Mouse (Mus musculus) embryonic facial prominence, embryonic 14.5 days (tissue): ENCODE results near the gene Sept9. TPM values are rescaled to one million over a fixed set of nuclear protein-coding genes. Genes with fewer than 3 reads are reported as not detected.
A peak's percentile ranks its signal among the peaks of the same experiment; 100 is the strongest.

Source experiments
- ATAC-seq: fragments of 200-750 bp; cut with Nextera tagmentation; 2 replicates; pipeline ENCODE4 v1.8.0; 2017; ENCODE audit warnings: low read depth, moderate number of reproducible peaks, moderate TSS enrichment
- DNase-seq: peaks from one replicate; pipeline ENCODE4 v3.0.0-alpha.2; 2015; ENCODE audit warnings: low spot score
- H3K27ac ChIP-seq: fragments of 300-500 bp; sonication (generic); replicated peaks from 2 replicates; pipeline ENCODE4 v1.5.1; 2014; ENCODE audit warnings: low read depth, mild to moderate bottlenecking, low read length, moderate library complexity
- H3K27me3 ChIP-seq: fragments of 300-500 bp; sonication (generic); replicated peaks from 2 replicates; pipeline ENCODE4 v1.6.1; 2014; ENCODE audit warnings: low read length; ENCODE audit not compliant: control insufficient read depth, insufficient read depth
- H3K36me3 ChIP-seq: fragments of 300-500 bp; sonication (generic); 2 replicates; pipeline ENCODE4 v1.6.1; 2014; ENCODE audit warnings: low read length, mixed read lengths; ENCODE audit not compliant: control insufficient read depth, insufficient read depth
- H3K4me1 ChIP-seq: fragments of 300-500 bp; sonication (generic); 2 replicates; pipeline ENCODE4 v1.6.1; 2014; ENCODE audit warnings: antibody characterized with exemption, low read length; ENCODE audit not compliant: control insufficient read depth, insufficient read depth
- H3K4me2 ChIP-seq: fragments of 300-500 bp; sonication (generic); 2 replicates; pipeline ENCODE4 v1.6.1; 2014; ENCODE audit warnings: low read depth, mild to moderate bottlenecking, low read length, moderate library complexity, mixed read lengths
- H3K4me3 ChIP-seq: fragments of 300-500 bp; sonication (generic); 2 replicates; pipeline ENCODE4 v1.5.1; 2014; ENCODE audit warnings: low read depth, mild to moderate bottlenecking, low read length
- H3K9ac ChIP-seq: fragments of 300-500 bp; sonication (generic); 2 replicates; pipeline ENCODE4 v1.6.1; 2014; ENCODE audit warnings: low read depth, mild to moderate bottlenecking, low read length, moderate library complexity, mixed read lengths
- H3K9me3 ChIP-seq: fragments of 300-500 bp; sonication (generic); 2 replicates; pipeline ENCODE4 v1.6.1; 2016; ENCODE audit warnings: low read length; ENCODE audit not compliant: control insufficient read depth
- WGBS: fragments of 180-500 bp; shearing (Covaris S2); extraction: QIAGEN DNeasy Blood & Tissue Kit; methylation state at CpG from one replicate; pipeline ENCODE4 v1.1.7; 2014; 5-methylcytosine and 5-hydroxymethylcytosine counted together
- polyA plus RNA-seq: library from polyadenylated mRNA; unstranded; fragments of >200 nt; fragmentation: Nextera tagmentation; extraction: Ambion mirVana; gene quantifications from 2 replicates; pipeline ENCODE4 v1.2.1, GENCODE M21; 2014

Sept9 gene
- polyA plus RNA-seq, 1 experiment from 2014 or later: 115 TPM

GRCm38 (mm10) chr11:117182808-117183207, 16.7 kb upstream of the Sept9 start:
- Histone ChIP-seq H3K9ac (no peak overlapping the region), H3K36me3 (no peaks in the 10 kb centered on the region), H3K27ac (peak overlapping the region; percentile 63), H3K9me3 (peaks cover 21% of the 10 kb centered on the region), H3K4me1 (peaks cover 5% of the 10 kb centered on the region; the same call in 1 of the 2 replicates), H3K27me3 (no peaks in the 10 kb centered on the region), H3K4me3 (no peak overlapping the region), H3K4me2 (no peak overlapping the region)
- DNase-seq: peak; percentile 65
- WGBS: 45% methylated on average over 3 of the region's 3 CpGs
- no peak for ATAC-seq

DNA sequence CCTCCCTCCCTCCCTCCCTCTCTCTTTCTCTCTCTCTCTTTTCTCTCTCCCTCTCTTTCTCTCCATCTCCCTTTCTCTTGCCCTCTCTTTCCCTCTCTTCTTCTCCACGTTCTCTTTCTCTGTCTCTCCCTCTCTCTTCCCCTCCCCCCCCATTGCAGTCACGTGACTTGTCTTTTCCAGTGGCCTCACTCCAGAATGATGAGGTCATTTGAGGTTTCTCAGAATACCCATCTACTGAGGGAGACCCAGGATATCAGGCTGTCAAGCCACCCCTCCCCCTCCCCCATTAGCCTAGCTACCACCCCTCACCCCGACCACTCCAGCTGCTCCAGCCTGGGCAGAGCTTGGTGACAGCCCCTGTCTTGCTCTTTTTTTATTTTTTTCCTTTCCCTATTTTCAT, 16.2 kb upstream of the Sept9 start:
- DNase-seq: no peak
- WGBS: 40% methylated on average over 3 of the region's 3 CpGs
- peaks cover 21% of the 10 kb centered on the region for H3K9me3 ChIP-seq
- peaks cover 5% of the 10 kb centered on the region; the same call in 1 of the 2 replicates for H3K4me1 ChIP-seq
- H3K27ac ChIP-seq: no peak overlapping the region
- no peak for ATAC-seq
- H3K9ac ChIP-seq: no peak overlapping the region
- H3K36me3 ChIP-seq: no peaks in the 10 kb centered on the region
- no peak overlapping the region for H3K4me2 ChIP-seq
- no peak overlapping the region for H3K4me3 ChIP-seq
- H3K27me3 ChIP-seq: no peaks in the 10 kb centered on the region

DNA sequence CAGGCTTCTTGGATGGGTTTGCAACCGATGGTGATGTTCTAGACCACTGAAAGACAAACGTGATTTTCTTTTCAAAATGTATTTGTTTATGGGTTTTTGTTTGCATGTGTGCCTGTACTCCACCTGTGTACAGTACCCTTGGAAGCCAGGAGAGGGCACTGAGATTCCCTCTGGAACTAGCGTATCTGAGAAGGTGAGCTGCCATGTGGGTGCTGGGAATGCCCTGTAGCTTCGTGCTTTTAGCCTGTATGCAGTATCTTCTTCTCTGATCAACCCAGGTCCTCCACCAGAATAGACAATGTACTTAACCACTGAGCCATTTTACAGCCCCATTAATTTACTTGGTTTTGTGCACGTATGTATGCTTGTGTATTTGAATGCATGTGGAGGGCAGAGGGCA, 15.6 kb upstream of the Sept9 start:
- Histone ChIP-seq H3K36me3 (no peaks in the 10 kb centered on the region), H3K27ac (no peak overlapping the region), H3K9ac (no peak overlapping the region), H3K9me3 (peaks cover 21% of the 10 kb centered on the region), H3K4me1 (peaks cover 5% of the 10 kb centered on the region; the same call in 1 of the 2 replicates), H3K4me3 (no peak overlapping the region), H3K4me2 (no peak overlapping the region), H3K27me3 (no peaks in the 10 kb centered on the region)
- DNase-seq: no peak
- WGBS: 80% methylated on average over 5 of the region's 5 CpGs
- ATAC-seq: no peak

DNA sequence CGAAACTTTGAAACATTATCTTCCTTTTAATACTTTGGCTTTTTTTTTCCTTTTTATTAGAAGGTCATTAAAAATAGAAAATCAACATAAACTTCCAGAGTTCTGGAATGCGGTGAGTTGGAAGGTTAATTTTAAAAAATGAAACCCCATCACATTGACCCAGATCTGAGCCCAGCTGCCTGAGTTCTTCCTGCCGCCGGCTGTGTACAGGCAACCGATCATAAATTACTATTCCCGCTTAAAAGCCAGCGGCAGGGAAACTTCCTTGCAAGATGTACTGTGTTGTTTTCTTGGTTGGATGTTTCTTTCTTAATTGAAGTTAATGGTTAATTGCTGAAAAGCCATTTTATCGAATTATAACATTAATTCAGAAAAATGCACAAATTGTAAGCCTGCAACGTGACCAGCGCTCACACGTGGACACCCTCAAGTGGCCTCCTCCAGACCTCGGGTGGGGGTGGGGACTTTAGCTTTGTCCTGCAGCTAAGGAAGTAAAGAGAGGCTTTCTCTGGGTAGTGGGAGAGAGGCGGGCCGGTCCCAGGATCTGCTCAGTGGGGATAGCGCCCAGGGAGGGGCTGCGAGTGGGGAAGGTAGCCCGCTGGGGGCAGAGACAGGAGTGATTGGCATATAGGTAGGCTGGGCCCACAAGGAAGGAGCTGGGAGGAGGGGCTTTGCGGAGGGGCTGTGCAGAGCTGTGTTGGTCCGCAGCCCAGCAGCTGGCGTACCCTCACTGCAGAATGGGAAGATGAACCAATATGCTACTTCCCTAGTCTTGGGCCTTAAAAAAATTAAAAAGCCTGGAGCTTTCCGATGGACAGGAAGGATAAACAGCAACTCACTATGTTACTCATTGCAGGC, 14.2 kb upstream of the Sept9 start:
- H3K27me3 ChIP-seq: no peaks in the 10 kb centered on the region
- WGBS: 51% methylated on average over 21 of the region's 21 CpGs
- no peak overlapping the region for H3K4me3 ChIP-seq
- ATAC-seq (0 out of 2 replicates have a peak, but pooled peaks have one; percentile 12), DNase-seq (no peak)
- no peak overlapping the region for H3K9ac ChIP-seq
- no peaks in the 10 kb centered on the region for H3K36me3 ChIP-seq
- H3K9me3 ChIP-seq: peaks cover 15% of the 10 kb centered on the region
- no peak overlapping the region for H3K27ac ChIP-seq
- no peak overlapping the region for H3K4me2 ChIP-seq
- peaks cover 5% of the 10 kb centered on the region; the same call in 1 of the 2 replicates for H3K4me1 ChIP-seq

GRCm38 (mm10) chr11:117191524-117191923, 7.9 kb upstream of the Sept9 start:
- H3K4me2 ChIP-seq: no peak overlapping the region
- H3K9ac ChIP-seq: no peak overlapping the region
- H3K36me3 ChIP-seq: no peaks in the 10 kb centered on the region
- DNase-seq (no peak), ATAC-seq (no peak)
- no peaks in the 10 kb centered on the region for H3K4me1 ChIP-seq
- H3K4me3 ChIP-seq: no peak overlapping the region
- WGBS: 45% methylated on average over 5 of the region's 5 CpGs
- H3K27me3 ChIP-seq: no peaks in the 10 kb centered on the region
- no peak overlapping the region for H3K27ac ChIP-seq
- H3K9me3 ChIP-seq: no peaks in the 10 kb centered on the region

GRCm38 (mm10) chr11:117194475-117194937, 5.0 kb upstream of the Sept9 start:
- H3K27me3 ChIP-seq: peaks cover 10% of the 10 kb centered on the region
- H3K4me1 ChIP-seq: no peaks in the 10 kb centered on the region
- no peak overlapping the region for H3K27ac ChIP-seq
- H3K4me2 ChIP-seq: no peak overlapping the region
- no peaks in the 10 kb centered on the region for H3K9me3 ChIP-seq
- no peak overlapping the region for H3K9ac ChIP-seq
- H3K36me3 ChIP-seq: no peaks in the 10 kb centered on the region
- DNase-seq (no peak), ATAC-seq (no peak)
- 71% methylated on average over 11 of the region's 11 CpGs for WGBS
- H3K4me3 ChIP-seq: no peak overlapping the region

DNA sequence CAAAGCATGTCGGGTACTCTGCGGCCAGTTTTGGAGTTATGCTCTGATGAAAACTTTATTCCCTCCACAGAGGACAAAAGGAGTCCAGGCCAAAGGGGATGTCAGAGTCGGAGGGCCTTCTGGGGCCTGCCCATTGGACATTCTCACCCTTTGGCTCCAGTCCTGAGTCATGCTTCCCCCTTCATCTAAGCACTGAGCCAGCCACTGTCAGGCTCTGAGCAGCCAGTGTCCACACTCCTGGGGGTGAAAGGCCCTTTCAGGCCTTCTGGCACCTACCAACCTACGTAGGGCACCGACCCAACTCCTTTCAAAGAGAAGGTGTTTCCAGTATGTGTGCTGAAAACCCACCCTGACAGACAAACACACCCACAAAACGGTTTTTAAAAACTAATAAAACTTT, 3.8 kb upstream of the Sept9 start:
- no peak for ATAC-seq
- Histone ChIP-seq H3K4me3 (no peak overlapping the region), H3K27ac (no peak overlapping the region)

GRCm38 (mm10) chr11:117196681-117197080, 2.8 kb upstream of the Sept9 start:
- Histone ChIP-seq H3K27ac (no peak overlapping the region), H3K9me3 (no peaks in the 10 kb centered on the region), H3K9ac (no peak overlapping the region), H3K27me3 (peaks cover 25% of the 10 kb centered on the region), H3K4me1 (peaks cover 16% of the 10 kb centered on the region; the same call in 1 of the 2 replicates), H3K36me3 (no peaks in the 10 kb centered on the region), H3K4me2 (no peak overlapping the region), H3K4me3 (no peak overlapping the region)
- DNase-seq (no peak), ATAC-seq (no peak)
- WGBS: 88% methylated on average over 7 of the region's 7 CpGs

More for the DNA sequence above, 3.8 kb upstream of the Sept9 start:
- Histone ChIP-seq H3K36me3 (no peaks in the 10 kb centered on the region), H3K27me3 (peaks cover 17% of the 10 kb centered on the region), H3K4me1 (peaks cover 9% of the 10 kb centered on the region; the same call in 1 of the 2 replicates), H3K9me3 (no peaks in the 10 kb centered on the region), H3K4me2 (no peak overlapping the region), H3K9ac (no peak overlapping the region)
- DNase-seq: no peak
- WGBS: 88% methylated on average over 6 of the region's 6 CpGs
